Mouse (Mus musculus): ENCODE measurements at regions not wholly inside any gene's neighbourhood (a gene's known extent, or its start where the extent isn't known, plus 50 kb on each side); places are given as distances from the start of the nearest gene placed in this dataset.
A peak's percentile ranks its signal among the peaks of the same experiment; 100 is the strongest.
"Not testable (repeated sequence)": the region's sequence is repeated elsewhere in the genome, so short reads cannot be mapped to it uniquely, and the experiment has no call there.

- no peaks in the 10 kb centered on the region for H3K36me3 ChIP-seq (ENCODE audit: control insufficient read depth, insufficient read depth, low read length)
- H3K27ac ChIP-seq (ENCODE audit: control insufficient read depth, insufficient read depth, low read depth, low read length) = no peak overlapping the region
- H3K4me1 ChIP-seq (ENCODE audit: control insufficient read depth, insufficient read depth, low read length) = no peaks in the 10 kb centered on the region
- no peak overlapping the region for H3K4me3 ChIP-seq (ENCODE audit: control insufficient read depth, low read depth, low read length)
- TF ChIP-seq CTCF (IDR thresholded peaks at IDR 0.05; ENCODE audit: control insufficient read depth, insufficient read depth, insufficient replicate concordance, low read depth, low read length) = no peak
- TF ChIP-seq POLR2A (IDR thresholded peaks at IDR 0.05; ENCODE audit: control insufficient read depth, low read depth, low read length) = no peak
- no peaks in the 10 kb centered on the region for H3K27me3 ChIP-seq (ENCODE audit: control insufficient read depth, insufficient read depth, low read length)
Measured at GRCm38 (mm10) chr16:86838457-86839337, 515.3 kb upstream of the N6amt1 start.

GRCm38 (mm10) chr16:86827645-86828044 lies 526.3 kb upstream of the N6amt1 start:
- no peak overlapping the region for H3K4me3 ChIP-seq (ENCODE audit: control insufficient read depth, low read depth, low read length)
- H3K27ac ChIP-seq (ENCODE audit: control insufficient read depth, insufficient read depth, low read depth, low read length) = no peak overlapping the region
- H3K36me3 ChIP-seq (ENCODE audit: control insufficient read depth, insufficient read depth, low read length) = no peaks in the 10 kb centered on the region
- no peaks in the 10 kb centered on the region for H3K27me3 ChIP-seq (ENCODE audit: control insufficient read depth, insufficient read depth, low read length)
- TF ChIP-seq CTCF (IDR thresholded peaks at IDR 0.05; ENCODE audit: control insufficient read depth, insufficient read depth, insufficient replicate concordance, low read depth, low read length) (no peak), POLR2A (IDR thresholded peaks at IDR 0.05; ENCODE audit: control insufficient read depth, low read depth, low read length) (no peak)
- no peaks in the 10 kb centered on the region for H3K4me1 ChIP-seq (ENCODE audit: control insufficient read depth, insufficient read depth, low read length)

GRCm38 (mm10) chr16:86826641-86827040 lies 527.3 kb upstream of the N6amt1 start:
- Histone ChIP-seq H3K4me1 (ENCODE audit: control insufficient read depth, insufficient read depth, low read length) (no peaks in the 10 kb centered on the region), H3K4me3 (ENCODE audit: control insufficient read depth, low read depth, low read length) (no peak overlapping the region), H3K27ac (ENCODE audit: control insufficient read depth, insufficient read depth, low read depth, low read length) (no peak overlapping the region), H3K36me3 (ENCODE audit: control insufficient read depth, insufficient read depth, low read length) (no peaks in the 10 kb centered on the region), H3K27me3 (ENCODE audit: control insufficient read depth, insufficient read depth, low read length) (no peaks in the 10 kb centered on the region)
- TF ChIP-seq POLR2A (IDR thresholded peaks at IDR 0.05; ENCODE audit: control insufficient read depth, low read depth, low read length) = no peak
- no peak for TF ChIP-seq CTCF (IDR thresholded peaks at IDR 0.05; ENCODE audit: control insufficient read depth, insufficient read depth, insufficient replicate concordance, low read depth, low read length)

- no peak overlapping the region for H3K27ac ChIP-seq (ENCODE audit: control insufficient read depth, insufficient read depth, low read depth, low read length)
- TF ChIP-seq CTCF (IDR thresholded peaks at IDR 0.05; ENCODE audit: control insufficient read depth, insufficient read depth, insufficient replicate concordance, low read depth, low read length) = no peak
- no peak for TF ChIP-seq POLR2A (IDR thresholded peaks at IDR 0.05; ENCODE audit: control insufficient read depth, low read depth, low read length)
- H3K36me3 ChIP-seq (ENCODE audit: control insufficient read depth, insufficient read depth, low read length) = no peaks in the 10 kb centered on the region
- no peaks in the 10 kb centered on the region for H3K4me1 ChIP-seq (ENCODE audit: control insufficient read depth, insufficient read depth, low read length)
- no peaks in the 10 kb centered on the region for H3K27me3 ChIP-seq (ENCODE audit: control insufficient read depth, insufficient read depth, low read length)
- no peak overlapping the region for H3K4me3 ChIP-seq (ENCODE audit: control insufficient read depth, low read depth, low read length)
Measured at GRCm38 (mm10) chr16:86823496-86823895, 530.5 kb upstream of the N6amt1 start.

- Histone ChIP-seq H3K27ac (ENCODE audit: control insufficient read depth, insufficient read depth, low read depth, low read length) (0 out of 2 replicates have a peak overlapping the region, but pooled peaks have one; percentile 21), H3K4me1 (ENCODE audit: control insufficient read depth, insufficient read depth, low read length) (no peaks in the 10 kb centered on the region), H3K27me3 (ENCODE audit: control insufficient read depth, insufficient read depth, low read length) (no peaks in the 10 kb centered on the region), H3K36me3 (ENCODE audit: control insufficient read depth, insufficient read depth, low read length) (no peaks in the 10 kb centered on the region), H3K4me3 (ENCODE audit: control insufficient read depth, low read depth, low read length) (peak overlapping the region; percentile 71)
- TF ChIP-seq POLR2A (IDR thresholded peaks at IDR 0.05; ENCODE audit: control insufficient read depth, low read depth, low read length) = no peak
- no peak for TF ChIP-seq CTCF (IDR thresholded peaks at IDR 0.05; ENCODE audit: control insufficient read depth, insufficient read depth, insufficient replicate concordance, low read depth, low read length)
Measured at GRCm38 (mm10) chr16:86821586-86821985, 532.4 kb upstream of the N6amt1 start.

- H3K4me3 ChIP-seq (ENCODE audit: control insufficient read depth, low read depth, low read length); H3K4me1 ChIP-seq (ENCODE audit: control insufficient read depth, insufficient read depth, low read length); H3K27me3 ChIP-seq (ENCODE audit: control insufficient read depth, insufficient read depth, low read length); H3K27ac ChIP-seq (ENCODE audit: control insufficient read depth, insufficient read depth, low read depth, low read length); H3K36me3 ChIP-seq (ENCODE audit: control insufficient read depth, insufficient read depth, low read length): not testable (repeated sequence)
Measured at GRCm38 (mm10) chr16:86818639-86819038, 535.3 kb upstream of the N6amt1 start.

- H3K4me3 ChIP-seq (ENCODE audit: control insufficient read depth, low read depth, low read length) = no peak overlapping the region
- no peak for TF ChIP-seq POLR2A (IDR thresholded peaks at IDR 0.05; ENCODE audit: control insufficient read depth, low read depth, low read length)
- no peak for TF ChIP-seq CTCF (IDR thresholded peaks at IDR 0.05; ENCODE audit: control insufficient read depth, insufficient read depth, insufficient replicate concordance, low read depth, low read length)
- no peaks in the 10 kb centered on the region for H3K27me3 ChIP-seq (ENCODE audit: control insufficient read depth, insufficient read depth, low read length)
- H3K4me1 ChIP-seq (ENCODE audit: control insufficient read depth, insufficient read depth, low read length) = no peaks in the 10 kb centered on the region
- no peaks in the 10 kb centered on the region for H3K36me3 ChIP-seq (ENCODE audit: control insufficient read depth, insufficient read depth, low read length)
- H3K27ac ChIP-seq (ENCODE audit: control insufficient read depth, insufficient read depth, low read depth, low read length) = no peak overlapping the region
Measured at GRCm38 (mm10) chr16:86816763-86817593, 537.0 kb upstream of the N6amt1 start.
